Mouse (Mus musculus) cerebellum, postnatal 25 days (tissue): ENCODE data around the gene Rps6kc1.
A peak's percentile ranks its signal among the peaks of the same experiment; 100 is the strongest.

Source experiments
- DNase-seq, 2 experiments: peaks; one replicate each; pipeline ENCODE4 v3.0.0; 2021; ENCODE audit warnings: mixed read lengths in 2 of 2

The Rps6kc1 gene

DNA sequence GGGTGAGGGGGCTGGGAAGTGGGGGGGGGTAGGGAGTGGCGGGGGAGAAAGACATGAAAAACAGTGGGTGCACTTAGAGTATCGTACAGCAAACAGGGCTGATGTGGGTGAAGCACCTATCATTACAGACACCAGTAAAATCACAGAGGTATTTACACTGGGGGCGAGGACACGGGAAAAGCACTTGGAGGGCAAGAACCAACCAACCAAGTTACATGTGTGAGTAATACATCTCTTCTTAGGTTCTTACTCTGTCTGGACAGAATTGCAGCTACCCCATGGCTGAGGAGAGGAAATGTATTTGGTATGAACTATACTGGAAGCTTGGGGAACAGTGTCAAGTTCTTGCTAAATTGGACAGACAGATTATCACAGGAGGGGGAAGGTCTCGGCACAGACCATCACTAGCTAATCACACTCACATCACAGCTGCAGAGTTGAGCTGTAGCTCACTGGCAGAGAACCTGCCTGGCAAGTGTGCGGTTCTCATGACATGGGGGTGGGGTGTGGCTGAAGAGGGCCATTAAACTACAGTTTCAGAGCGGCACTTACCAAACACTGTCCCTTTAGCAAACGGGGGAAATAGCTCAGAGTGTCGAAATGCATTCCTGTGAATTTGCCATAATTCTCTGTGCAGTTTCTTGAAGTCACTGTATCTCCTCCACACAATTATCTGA, 12.5 kb downstream of the Rps6kc1 start:
- DNase-seq, result no peak

DNA sequence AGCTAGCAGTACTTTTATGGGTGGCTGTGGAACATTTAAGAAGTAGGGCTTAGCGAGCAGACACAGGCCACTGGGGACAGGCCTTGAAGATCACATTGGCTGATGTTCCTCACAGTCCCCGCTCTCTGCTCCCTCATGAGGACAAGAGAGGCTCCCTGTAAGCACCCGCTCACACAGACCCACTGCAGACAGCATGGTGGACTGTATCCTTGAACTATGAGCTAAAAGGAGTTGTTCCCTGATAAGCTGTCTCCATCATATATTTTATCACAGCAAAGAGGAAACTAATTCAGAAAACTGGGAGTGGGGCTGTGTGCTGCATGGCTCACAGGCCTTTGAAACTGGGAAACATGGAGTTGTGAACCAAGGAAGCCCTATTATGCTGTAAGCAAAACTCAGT, 13.4 kb downstream of the Rps6kc1 start:
- no peak for DNase-seq

DNA sequence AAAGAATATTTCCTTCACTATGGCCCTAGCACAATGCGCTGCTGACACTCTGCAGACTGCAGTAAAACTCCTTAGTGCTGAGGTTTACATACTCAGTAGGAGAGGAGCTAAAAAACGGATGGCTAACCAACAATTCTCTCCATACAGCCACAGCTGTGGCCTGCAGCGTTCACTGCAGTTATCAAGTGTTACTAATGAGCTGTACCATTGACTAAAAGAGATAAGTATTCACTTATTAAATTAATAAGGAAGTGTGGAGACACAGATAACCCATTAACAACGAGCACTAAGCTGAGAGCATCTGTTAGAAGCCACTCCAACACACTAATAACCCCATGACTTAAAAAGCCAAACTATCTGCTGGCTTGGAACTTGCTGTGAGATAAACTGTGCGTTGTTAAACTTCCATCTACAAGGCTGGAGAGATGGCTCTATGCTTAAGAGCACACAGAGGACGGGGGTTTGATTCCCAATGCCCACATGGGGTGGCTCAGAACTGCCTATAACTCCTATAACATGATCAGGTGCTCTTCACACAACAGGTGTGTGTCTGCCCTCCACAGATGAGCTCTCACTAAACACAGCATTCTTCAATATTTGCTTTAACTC, 17.9 kb downstream of the Rps6kc1 start:
- DNase-seq, result no peak

DNA sequence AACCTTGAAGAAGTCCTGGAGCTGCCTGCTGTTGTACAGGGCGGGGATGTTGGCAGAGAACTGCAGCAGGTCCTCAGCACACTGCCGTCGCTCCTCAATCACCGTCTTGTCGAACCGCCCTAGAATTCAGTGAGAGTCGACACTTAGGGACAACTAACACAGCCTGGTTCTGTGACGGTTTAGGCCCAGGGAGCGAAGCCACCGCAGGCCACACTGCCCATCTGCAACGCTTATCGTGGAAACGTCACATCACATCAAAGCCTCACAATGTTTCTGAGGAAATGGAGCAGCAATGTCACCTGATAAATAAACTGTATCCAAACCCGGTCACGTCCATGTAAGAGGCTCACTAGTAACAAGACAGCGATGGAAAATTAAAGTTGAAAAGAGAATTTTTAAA, 22.9 kb downstream of the Rps6kc1 start:
- no peak for DNase-seq

DNA sequence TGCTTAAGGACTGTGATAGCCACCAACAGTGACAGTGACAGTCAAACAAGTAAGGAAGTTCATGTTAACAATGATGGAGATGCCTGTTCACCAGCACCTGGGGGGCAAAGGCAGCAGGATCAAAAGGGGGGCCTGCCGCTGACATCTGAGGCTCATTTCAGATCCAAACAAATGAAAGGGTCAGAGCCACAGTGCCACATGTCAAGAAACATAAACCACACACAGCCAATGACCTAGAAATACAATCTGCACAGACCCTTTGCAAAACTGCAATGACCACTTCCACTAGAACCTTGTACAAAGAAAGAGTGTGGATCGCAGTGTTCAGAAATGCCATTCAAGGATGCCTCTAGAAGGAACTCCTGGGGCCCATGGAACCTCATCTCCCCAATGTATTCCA, 23.5 kb downstream of the Rps6kc1 start:
- DNase-seq, result no peak

DNA sequence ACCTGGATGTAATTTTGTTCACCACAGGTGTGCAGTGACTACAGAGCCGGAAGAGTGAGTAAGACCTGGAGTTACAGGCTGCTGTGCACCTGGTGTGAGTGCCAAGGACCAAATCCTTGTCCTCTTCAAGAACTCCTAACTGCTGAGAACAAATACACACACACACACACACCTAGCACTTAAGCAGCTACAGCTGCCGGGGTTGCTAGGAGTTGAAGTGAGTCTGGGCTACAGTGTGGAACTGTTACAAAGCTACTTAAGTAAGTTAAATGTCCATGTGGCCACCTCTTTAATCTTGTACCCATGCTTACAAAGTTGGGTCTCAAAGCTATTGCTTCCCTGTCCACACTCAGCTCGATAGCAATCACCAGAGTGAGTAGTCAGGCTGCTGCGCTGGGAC, 25.6 kb downstream of the Rps6kc1 start:
- DNase-seq, result no peak

DNA sequence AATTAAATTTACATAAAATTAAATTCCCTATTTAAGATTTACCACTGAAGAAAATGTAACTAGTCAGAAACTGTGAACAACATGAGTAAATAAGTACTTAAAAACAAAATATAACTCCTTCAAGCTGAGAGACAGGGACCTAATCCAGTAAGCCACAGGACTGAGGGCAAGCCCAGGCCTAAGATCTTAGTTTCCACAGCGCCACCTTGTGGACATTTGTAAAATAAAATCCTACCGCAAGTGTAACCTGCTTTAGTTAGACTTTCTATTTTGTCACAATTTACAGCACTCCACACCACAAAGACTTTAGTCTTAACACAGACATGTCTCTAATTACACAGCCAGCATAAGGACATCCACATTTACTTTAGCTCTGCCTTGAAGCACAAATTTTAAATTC, 30.1 kb downstream of the Rps6kc1 start:
- DNase-seq, result peak; percentile 25 to 72

DNA sequence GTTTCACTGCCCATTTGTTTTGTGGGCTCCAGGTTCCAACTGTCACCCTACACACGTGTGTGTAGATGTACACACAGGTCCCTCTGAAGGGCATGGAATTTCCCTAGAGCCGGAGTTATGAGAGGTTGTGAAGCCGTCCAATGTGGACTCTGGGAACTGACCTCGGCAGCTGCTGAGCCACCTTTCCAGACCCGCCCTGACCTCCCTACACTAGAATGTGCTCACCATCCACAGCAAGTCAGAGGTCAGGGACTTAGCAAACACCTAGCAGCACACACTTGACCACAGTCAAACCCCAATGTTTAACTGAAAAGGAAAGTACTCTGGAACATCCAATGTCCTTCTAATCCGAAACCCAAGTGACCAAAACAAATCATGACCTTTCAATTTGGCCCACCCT, 30.9 kb downstream of the Rps6kc1 start:
- DNase-seq, result no peak

DNA sequence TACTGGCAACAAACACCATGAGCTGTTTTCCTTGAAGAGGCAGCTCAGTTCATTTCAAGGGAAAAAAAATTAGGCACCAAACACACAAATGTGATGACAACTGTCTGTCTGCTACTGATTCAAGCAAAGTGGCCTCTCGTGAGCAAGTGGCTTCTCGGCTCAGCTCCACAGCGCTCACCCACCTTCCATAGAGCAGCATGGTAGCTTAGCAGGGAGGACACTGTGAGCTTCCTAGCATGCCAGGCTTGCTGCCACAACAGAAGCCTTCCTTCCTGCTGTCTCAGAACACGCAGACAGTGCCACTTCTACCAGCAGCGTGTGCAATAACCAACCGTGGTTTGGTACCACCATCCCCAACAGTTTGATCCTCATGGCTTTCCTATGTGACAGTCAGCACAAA, 35.8 kb downstream of the Rps6kc1 start:
- DNase-seq, result no peak

DNA sequence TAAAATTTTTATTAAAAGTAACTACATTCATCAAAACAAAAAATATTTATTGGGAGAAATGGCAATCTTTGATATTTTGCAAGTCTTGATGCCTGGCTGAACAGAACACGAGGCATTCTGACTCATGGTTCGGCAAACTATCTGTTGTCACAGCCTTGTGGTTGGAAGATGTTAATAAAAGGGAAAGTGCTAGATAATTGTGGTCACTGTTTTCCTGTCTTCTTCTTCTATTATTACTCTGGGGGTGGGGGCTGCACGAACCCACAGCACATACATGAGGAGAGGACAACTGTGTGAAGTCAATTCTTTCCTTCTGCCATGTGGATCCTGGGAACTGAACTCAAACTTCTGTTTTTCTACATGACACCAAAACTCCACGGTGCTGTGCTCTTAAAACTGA, 36.5 kb downstream of the Rps6kc1 start:
- DNase-seq, result no peak

DNA sequence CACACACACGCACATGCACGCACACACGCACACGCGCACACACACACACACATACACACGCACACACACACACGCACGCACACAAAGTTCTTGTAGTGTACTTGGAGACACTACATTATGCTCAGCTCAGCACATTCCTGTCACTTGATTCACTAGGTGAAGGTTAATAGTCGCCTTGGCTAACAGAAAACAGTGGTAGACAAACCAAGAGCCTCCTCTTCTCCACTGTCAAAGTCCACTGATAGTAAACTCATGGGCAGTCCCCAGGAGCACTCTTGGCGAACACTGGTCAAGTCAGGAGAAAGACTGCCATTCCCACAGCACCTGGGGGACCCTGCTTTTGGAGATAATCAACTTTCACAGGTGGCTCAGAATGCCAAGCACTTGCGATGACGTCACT, 40.5 kb downstream of the Rps6kc1 start:
- no peak for DNase-seq

DNA sequence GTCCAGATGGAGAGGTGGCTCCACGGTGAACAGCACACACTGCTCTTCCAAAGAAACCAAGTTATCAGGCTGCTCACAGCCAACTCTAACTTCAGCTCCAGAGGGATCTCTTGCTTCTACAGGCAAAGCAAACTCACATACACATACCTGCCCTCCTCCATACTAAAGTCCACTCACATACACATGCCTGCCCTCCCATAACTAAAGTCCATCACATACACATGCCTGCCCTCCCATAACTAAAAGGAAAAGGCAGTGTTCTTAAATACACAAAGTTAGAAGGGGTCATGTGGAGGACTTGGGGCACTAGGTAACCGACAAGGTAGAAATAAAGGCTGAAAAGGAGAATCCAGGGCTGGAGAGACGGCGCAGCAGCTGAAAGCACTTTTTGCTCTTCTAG, 41.6 kb downstream of the Rps6kc1 start:
- no peak for DNase-seq

DNA sequence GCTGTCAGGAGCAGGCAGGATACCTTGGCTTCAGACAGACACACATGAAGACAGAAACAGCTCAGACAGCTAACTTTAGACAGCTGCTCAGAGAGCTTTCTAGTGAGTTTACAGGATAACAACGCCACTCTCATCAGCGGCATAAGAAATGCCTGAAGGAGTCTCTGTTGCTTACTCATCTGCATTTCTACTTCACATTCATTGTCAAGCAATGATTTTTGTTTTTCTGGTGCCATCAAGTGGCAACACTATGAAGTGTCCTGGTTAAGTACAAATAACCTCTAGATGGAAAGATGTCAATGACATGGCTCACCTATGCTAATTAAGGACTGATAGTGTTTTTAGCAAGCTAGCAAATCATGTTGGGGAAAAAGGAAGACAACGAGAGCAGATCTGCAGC, 42.8 kb downstream of the Rps6kc1 start:
- DNase-seq, result no peak

DNA sequence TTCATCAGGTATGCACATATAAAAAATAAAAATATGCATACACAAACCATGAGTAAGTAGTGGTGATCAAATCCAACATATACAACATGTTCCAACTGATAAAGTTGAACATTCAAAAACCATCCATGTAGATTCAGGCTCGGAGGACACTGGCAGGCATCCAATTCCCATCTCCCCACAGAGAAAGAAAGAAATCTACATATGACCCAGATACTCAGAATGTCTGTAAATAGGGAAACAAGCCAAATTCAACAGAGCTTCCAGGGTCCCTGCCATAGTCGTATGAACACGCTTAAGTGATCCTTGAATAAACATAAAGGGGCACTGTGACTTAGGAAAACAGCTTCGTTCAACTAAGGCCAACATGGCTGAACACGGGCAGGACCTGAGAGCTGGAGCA, 49.9 kb downstream of the Rps6kc1 start:
- peak in 1 of 2 experiments; percentile 54 for DNase-seq

DNA sequence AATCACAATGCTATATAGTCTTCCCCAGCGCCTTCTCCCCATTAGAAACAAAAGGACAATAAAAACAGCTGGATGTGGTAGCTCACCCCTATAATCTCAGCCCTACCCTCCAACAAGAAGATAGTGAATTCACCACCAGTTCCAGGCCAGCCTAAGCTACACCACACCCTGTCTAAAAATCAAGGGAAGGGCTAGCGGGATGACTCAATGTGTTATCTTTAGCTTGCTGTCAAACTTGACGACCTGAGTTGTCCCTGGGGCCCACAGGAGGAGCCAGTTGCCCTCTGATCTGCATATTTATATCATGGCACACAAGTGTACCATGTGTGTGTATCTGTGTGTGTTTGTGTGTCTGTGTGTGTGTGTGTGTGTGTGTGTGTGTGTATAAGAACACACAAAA, 57.1 kb downstream of the Rps6kc1 start:
- no peak for DNase-seq

DNA sequence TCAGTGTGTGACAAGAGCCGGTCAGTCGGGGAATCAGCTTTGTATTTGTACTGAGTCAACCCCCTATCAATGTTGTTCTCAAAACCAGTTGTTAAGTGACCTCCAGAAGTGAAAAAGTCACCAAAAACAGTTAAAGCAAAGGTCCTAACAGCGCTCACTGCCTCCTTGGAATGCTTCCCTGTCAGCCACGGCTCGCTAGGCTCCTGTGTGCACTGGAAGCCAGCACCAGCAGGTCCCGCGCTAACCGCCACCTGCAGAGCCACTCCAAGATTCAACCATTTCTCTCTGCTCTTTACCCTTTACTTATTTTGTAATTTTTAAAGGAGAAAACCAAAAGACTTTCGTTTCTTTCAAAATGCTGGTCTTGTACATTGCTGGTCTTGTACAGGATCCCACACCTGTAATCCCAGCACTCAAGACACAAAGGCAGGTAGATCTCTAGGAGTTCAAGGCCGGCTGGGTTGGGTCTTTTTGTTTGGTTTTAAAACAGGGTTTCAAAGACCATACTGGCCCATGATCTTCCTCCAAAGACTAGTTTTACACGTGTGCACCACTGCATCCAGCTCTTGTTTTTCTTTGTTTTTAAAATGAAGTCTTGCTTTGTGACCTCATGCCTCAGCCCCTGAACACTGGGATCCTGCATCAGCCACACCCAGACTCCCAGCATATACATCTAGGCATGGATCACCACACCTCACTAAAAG, 62.3 kb downstream of the Rps6kc1 start:
- no peak for DNase-seq

DNA sequence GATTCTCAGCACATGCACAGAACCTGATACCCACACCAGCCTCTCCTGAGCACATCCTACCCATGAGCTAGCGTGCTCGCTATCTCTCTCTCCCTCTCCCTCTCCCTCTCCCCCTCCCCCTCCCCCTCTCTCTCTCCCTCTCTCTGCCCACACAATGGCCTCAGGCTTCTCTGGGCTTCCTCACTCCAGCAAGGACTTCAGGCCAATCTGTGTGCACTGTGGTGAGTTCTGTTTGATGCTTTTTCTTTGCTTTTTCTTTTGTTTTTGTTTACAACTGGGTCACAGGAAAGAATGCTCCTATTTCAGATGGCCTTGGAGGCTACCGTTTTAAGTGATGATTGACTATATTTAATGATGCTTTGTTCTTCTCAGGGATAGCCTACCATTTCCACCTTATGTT, 62.9 kb downstream of the Rps6kc1 start:
- no peak for DNase-seq

DNA sequence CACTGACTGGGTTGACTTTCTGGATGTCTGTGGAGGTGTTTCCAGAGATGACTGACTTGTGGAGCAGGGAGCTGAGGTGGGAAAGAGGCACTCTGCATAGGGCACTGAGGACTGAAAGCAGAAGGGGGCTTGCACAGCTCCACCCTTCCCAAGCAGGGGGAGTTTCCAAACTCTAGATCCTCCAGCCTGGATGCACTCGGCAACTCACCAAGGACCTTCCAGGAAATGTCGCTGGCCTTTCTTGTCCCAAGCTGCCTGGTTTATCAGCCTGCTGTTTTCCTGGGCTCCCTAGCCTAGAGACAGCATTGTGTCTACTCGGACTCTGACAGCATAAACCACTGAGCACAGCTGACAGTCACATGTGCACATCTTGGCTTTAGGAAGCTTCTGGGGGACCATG, 64.6 kb downstream of the Rps6kc1 start:
- no peak for DNase-seq

DNA sequence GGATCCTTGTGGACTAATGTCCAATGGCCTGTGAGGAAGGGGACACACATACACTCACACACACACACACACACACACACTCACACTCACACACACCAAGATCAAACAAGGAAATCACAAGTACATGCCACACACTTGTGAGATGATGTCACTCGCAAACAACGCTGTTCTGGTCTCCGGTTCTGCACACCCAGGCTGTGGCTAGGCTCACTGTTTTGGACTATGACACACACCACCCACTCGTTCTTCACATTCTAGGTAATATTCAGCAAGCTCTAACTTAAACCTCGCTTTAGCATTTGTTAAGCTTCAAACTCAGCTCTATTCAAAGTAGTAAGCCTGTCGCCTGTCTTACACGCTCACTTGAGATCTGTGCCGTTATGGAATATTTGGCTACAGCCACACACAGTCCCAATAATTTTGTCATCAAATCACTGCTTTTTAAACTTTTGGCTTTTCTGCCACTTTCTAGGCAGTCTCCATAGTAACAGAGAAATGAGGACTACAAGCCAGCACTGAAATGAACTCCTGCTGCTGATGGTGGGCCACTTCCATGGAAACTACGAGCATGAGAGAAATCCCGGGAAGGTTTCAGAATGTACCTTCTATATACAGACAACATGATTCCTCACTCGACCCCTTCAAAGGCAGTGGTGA, 65.4 kb downstream of the Rps6kc1 start:
- DNase-seq, result no peak

DNA sequence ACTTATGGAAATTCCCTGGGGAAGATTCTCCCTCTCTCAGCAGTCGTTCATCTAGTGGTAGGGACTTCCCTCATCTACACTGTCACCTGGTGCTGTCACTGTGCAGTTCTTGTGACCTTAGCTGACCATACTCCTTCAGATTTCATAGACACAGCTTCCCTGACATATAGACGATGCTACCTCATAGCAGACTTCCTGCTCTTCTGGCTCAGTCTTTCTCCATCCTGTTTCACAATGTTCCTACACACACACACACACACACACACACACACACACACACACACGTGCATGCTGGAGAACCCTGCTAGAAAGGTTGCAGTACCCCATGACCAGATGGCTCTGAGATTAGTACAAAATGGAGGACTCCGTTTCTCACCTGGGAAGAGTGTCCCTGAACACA, 66.2 kb downstream of the Rps6kc1 start:
- no peak for DNase-seq

DNA sequence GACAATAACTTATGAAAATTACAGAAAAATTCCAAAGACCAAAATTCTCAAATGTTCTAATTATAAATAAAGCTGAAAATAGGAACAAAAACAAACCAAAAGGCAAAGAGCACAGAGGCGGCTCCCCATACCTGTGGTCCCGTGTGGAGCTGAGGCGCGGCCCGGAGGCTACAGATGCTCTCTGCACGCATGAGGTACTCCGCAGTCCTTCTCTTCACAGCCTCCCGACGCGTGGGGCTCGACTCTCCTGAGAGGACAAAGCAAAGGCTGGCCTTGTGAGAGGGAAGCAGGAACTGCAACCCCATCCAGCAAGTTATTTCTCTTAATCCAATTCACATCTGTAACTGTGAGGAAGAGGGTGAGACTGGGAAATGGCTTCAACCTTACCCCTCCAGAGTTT, 67.2 kb downstream of the Rps6kc1 start:
- DNase-seq, result peak; percentile 44 to 65

DNA sequence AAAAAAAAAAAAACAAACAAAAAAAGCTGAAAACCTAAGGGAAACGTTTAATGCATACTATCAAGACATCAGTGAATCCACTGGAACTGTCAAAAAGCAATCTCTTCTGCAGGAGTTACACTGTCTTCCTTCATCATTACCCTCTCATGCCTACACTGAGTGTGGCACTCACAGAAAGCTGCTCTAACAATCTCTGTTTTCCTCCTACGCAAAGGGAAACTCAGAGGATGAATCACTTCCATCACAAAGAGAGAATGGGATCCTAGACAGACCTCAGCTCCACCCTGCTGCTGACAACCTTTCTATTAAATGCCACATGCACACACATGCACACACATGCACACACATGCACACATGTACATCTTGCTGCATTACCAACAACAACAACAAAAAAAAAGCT, 75.5 kb downstream of the Rps6kc1 start:
- DNase-seq, result no peak

DNA sequence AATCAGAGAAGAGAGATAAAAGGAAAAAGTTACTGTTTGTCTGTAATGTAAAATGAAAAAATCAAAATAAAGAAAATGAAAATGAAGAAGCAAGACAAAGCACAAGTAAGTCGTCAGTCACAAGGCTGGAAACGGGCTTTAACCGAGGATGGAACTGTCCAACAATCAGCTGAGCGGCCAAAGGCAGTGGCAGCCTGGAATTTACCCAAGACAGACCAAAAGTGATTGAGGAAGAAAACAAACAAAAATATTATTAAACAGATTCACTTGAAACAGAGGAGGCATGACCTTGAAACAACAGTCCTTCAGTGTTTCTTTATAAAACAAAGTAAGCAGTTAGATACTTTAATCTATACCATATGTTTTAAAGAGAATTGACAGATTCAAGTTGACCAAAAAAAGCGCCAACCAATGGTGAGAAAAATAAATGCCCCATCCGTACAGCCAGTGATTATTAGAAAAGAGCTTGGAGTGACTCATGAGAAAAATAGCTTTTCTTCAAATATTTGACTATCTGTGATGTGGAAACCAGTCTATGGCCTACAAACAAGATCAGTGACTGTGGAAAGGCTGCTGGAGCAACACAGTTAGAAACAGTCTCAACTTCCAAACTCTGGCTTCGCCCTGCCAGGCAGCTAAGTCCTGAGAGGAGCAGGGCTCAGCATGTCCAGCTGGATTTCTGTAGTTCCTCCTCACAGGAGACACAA, 77.2 kb downstream of the Rps6kc1 start:
- DNase-seq, result no peak
